In genomic region chr13:21721107-21721756, GRCm38 (mm10) we compare ENCODE assay signal across 1 mouse cellular context.
TF ChIP-seq lines count a peak whose summit lies in the region.

No protein-coding gene starts in this region.

TF ChIP-seq in CH12.LX, 34 proteins besides CTCF, POLR2A, EP300 and RAD21:
- peak; percentile 56; the same call in 1 of the 2 replicates for TF ChIP-seq NELFE (IDR thresholded peaks at IDR 0.05; ENCODE audit: low read depth, low read length)
- 0 out of 2 replicates have a peak, but pooled peaks have one; percentile 61 for TF ChIP-seq UBTF (IDR thresholded peaks at IDR 0.05; ENCODE audit: low read depth, low read length)
